Mouse (Mus musculus) limb, embryonic 15.5 days (tissue): ENCODE data around the gene Rps6kb2. TPM values are rescaled to one million over a fixed set of nuclear protein-coding genes. Genes with fewer than 3 reads are reported as not detected.

Experiments used
- polyA plus RNA-seq: library from polyadenylated mRNA; unstranded; fragments of >200 nt; fragmentation: Nextera tagmentation; extraction: Ambion mirVana; gene quantifications from 2 replicates; pipeline ENCODE4 v1.2.1, GENCODE M21; 2015

Rps6kb2 gene
- polyA plus RNA-seq, 1 experiment from 2014 or later, result 68.8 TPM

Other genes with a start within 250 kb of the Rps6kb2 start
- 2.7 and 4.2 TPM in 2 replicates for gene Aldh3b1, start 233.5 kb downstream of the Rps6kb2 start, polyA plus RNA-seq
- 26.1 and 30.5 TPM in 2 replicates for gene Unc93b1, start 228.2 kb downstream of the Rps6kb2 start, polyA plus RNA-seq
- 3.7 and 6.7 TPM in 2 replicates for gene Aldh3b3, start 204.7 kb downstream of the Rps6kb2 start, polyA plus RNA-seq
- gene Aldh3b2, start 191.0 kb downstream of the Rps6kb2 start, polyA plus RNA-seq, result 35.9 and 37.2 TPM in 2 replicates
- gene Acy3, start 176.8 kb downstream of the Rps6kb2 start, polyA plus RNA-seq, result 5.9 and 7.5 TPM in 2 replicates
- gene Tbx10, start 170.6 kb downstream of the Rps6kb2 start, polyA plus RNA-seq, result not detected in 2 replicates
- gene Nudt8, start 162.8 kb downstream of the Rps6kb2 start, polyA plus RNA-seq, result 31.5 and 33.4 TPM in 2 replicates
- 3.3 and 3.5 TPM in 2 replicates for gene Gm49405, start 162.7 kb downstream of the Rps6kb2 start, polyA plus RNA-seq
- gene Doc2g, start 160.0 kb downstream of the Rps6kb2 start, polyA plus RNA-seq, result 3.8 and 4.4 TPM in 2 replicates
- gene Ndufv1, start 150.5 kb downstream of the Rps6kb2 start, polyA plus RNA-seq, result 193 and 209 TPM in 2 replicates
- 488 and 537 TPM in 2 replicates for gene Gstp1, start 125.4 kb downstream of the Rps6kb2 start, polyA plus RNA-seq
- 1.4 and 2.3 TPM in 2 replicates for gene Gstp2, start 117.3 kb downstream of the Rps6kb2 start, polyA plus RNA-seq
- 0.46 and 0.65 TPM in 2 replicates for gene Gstp3, start 103.8 kb downstream of the Rps6kb2 start, polyA plus RNA-seq
- not detected in 2 replicates for gene Cabp2, start 81.8 kb downstream of the Rps6kb2 start, polyA plus RNA-seq
- 82.7 and 85.6 TPM in 2 replicates for gene Cdk2ap2, start 66.2 kb downstream of the Rps6kb2 start, polyA plus RNA-seq
- gene Pitpnm1, start 63.4 kb downstream of the Rps6kb2 start, polyA plus RNA-seq, result 5.6 and 6.2 TPM in 2 replicates
- 95.5 and 97.7 TPM in 2 replicates for gene Aip, start 37.5 kb downstream of the Rps6kb2 start, polyA plus RNA-seq
- gene Gpr152, start 23.6 kb downstream of the Rps6kb2 start, polyA plus RNA-seq, result not detected in 2 replicates
- gene Cabp4, start 19.3 kb downstream of the Rps6kb2 start, polyA plus RNA-seq, result 0.05 and 0.06 TPM in 2 replicates
- gene Coro1b, start 14.7 kb downstream of the Rps6kb2 start, polyA plus RNA-seq, result 169 and 170 TPM in 2 replicates
- gene Ptprcap, start 9.8 kb downstream of the Rps6kb2 start, polyA plus RNA-seq, result 7.4 and 9.5 TPM in 2 replicates
- gene Carns1, start 12.1 kb upstream of the Rps6kb2 start, polyA plus RNA-seq, result 1.8 and 2.7 TPM in 2 replicates
- gene Tbc1d10c, start 27.9 kb upstream of the Rps6kb2 start, polyA plus RNA-seq, result 3.9 and 4.5 TPM in 2 replicates
- 759 and 834 TPM in 2 replicates for gene Ppp1ca, start 28.7 kb upstream of the Rps6kb2 start, polyA plus RNA-seq
- 31.6 and 33.5 TPM in 2 replicates for gene Rad9a, start 38.3 kb upstream of the Rps6kb2 start, polyA plus RNA-seq
- gene Clcf1, start 50.9 kb upstream of the Rps6kb2 start, polyA plus RNA-seq, result 8.1 and 8.4 TPM in 2 replicates
- not detected in 2 replicates for gene AC109138.7, start 51.0 kb upstream of the Rps6kb2 start, polyA plus RNA-seq
- 27.7 and 35.9 TPM in 2 replicates for gene Pold4, start 68.5 kb upstream of the Rps6kb2 start, polyA plus RNA-seq
- gene Ssh3, start 105.8 kb upstream of the Rps6kb2 start, polyA plus RNA-seq, result 29.4 and 32.7 TPM in 2 replicates
- 11.8 TPM in 2 replicates for gene Ankrd13d, start 119.8 kb upstream of the Rps6kb2 start, polyA plus RNA-seq
- gene Grk2, start 142.9 kb upstream of the Rps6kb2 start, polyA plus RNA-seq, result 18.5 and 20.5 TPM in 2 replicates
- gene Kdm2a, start 234.9 kb upstream of the Rps6kb2 start, polyA plus RNA-seq, result 40.9 and 41.2 TPM in 2 replicates